Mouse (Mus musculus): ENCODE data around the gene Ttll9.

- no peak for TF ChIP-seq CTCF (IDR thresholded peaks at IDR 0.05; ENCODE audit: low read depth, low read length)
- no peak for TF ChIP-seq POLR2A (IDR thresholded peaks at IDR 0.05; ENCODE audit: extremely low read depth, insufficient read depth, low read length)
These were observed 33.3 kb upstream of the Ttll9 start for GRCm38 (mm10) chr2:152928988-152929370.
